Mouse (Mus musculus) Patski (cell line): ENCODE measurements around the gene Zbtb32. TPM values are rescaled to one million over a fixed set of nuclear protein-coding genes. Genes with fewer than 3 reads are reported as not detected.

ENCODE experiments used
- ATAC-seq: fragments of 100-300 bp; one replicate; pipeline ENCODE4 v1.8.0; 2021
- CTCF ChIA-PET: fragments of 350-600 bp; sonication (Branson Sonifier 250); formaldehyde crosslinking; loops from one replicate; lab custom pipeline; 2022; ENCODE audit warnings: inconsistent platforms; lab: Charles Lee
- POLR2A ChIA-PET: fragments of 350-600 bp; sonication (Branson Sonifier 250); formaldehyde crosslinking; loops from one replicate; lab custom pipeline; 2022; ENCODE audit warnings: antibody characterized with exemption, inconsistent platforms; lab: Charles Lee
- DNase-seq: peaks from one replicate; pipeline ENCODE4 v3.0.0-alpha.2; 2011; ENCODE audit warnings: low read depth, low spot score
- H3K27me3 ChIP-seq: fragments of 371-371 bp; one replicate; pipeline ENCODE4 v1.5.1; 2021
- CTCF ChIP-seq: fragments of 100-300 bp; IDR thresholded peaks from one replicate; pipeline ENCODE4 v1.5.1; 2021
- in situ Hi-C: fragments of 300-500 bp; cut with MboI; formaldehyde crosslinking; loops from 3 replicates; pipeline ENCODE4 v1.11.1; 2018; ENCODE audit warnings: low pct_unique_long_range_greater_than_20kb, mixed read lengths
- polyA plus RNA-seq: library from polyadenylated mRNA; unstranded; gene quantifications from one replicate; pipeline ENCODE4 v1.2.3, GENCODE M21; 2021

Zbtb32 gene
- polyA plus RNA-seq, 1 experiment from 2014 or later, result 1.9 TPM

GRCm38 (mm10) chr7:30604424-30604823 is 5.7 kb upstream of the Zbtb32 start:
- no peak for TF ChIP-seq CTCF
- in situ Hi-C loops, result no loop called here
- no peak for ATAC-seq
- DNase-seq, result no peak
- H3K27me3 ChIP-seq, result no peaks in the 10 kb centered on the region
- CTCF ChIA-PET, result interaction anchor here (1.0 to 9.3 kb wide), 3 partner anchors 9 to 64 kb away, joined by 3 to 65 read pairs (median 29); partner anchors contain the start of genes Kmt2b and Upk1a
- POLR2A ChIA-PET, result interaction anchor here (0.8 kb wide), 1 partner anchor 21 kb away, joined by 3 read pairs; no protein-coding TSS in a partner anchor

GRCm38 (mm10) chr7:30602583-30602982 is 3.9 kb upstream of the Zbtb32 start:
- DNase-seq (no peak), ATAC-seq (no peak)
- ChIA-PET CTCF (interaction anchor here (4.2 to 9.3 kb wide), 2 partner anchors 11 to 12 kb away, joined by 29 to 65 read pairs; partner anchors contain the start of genes Kmt2b and Upk1a), POLR2A (no interaction called here)
- in situ Hi-C loops, result no loop called here
- H3K27me3 ChIP-seq, result no peaks in the 10 kb centered on the region
- no peak for TF ChIP-seq CTCF

- CTCF ChIA-PET, result interaction anchor here (0.8 to 9.3 kb wide), 3 partner anchors 10 to 17 kb away, joined by 3 to 65 read pairs (median 5); partner anchors contain the start of gene Kmt2b
- POLR2A ChIA-PET, result interaction anchor here (0.6 kb wide), 1 partner anchor 10 kb away, joined by 4 read pairs; no protein-coding TSS in a partner anchor
- in situ Hi-C loops, result no loop called here
- DNase-seq (no peak), ATAC-seq (no peak)
- no peak for TF ChIP-seq CTCF
- H3K27me3 ChIP-seq, result no peaks in the 10 kb centered on the region
These were observed 1.9 kb upstream of the Zbtb32 start for GRCm38 (mm10) chr7:30600651-30601050.

GRCm38 (mm10) chr7:30599933-30600353 is 1.2 kb upstream of the Zbtb32 start:
- no peak for TF ChIP-seq CTCF
- H3K27me3 ChIP-seq, result no peaks in the 10 kb centered on the region
- DNase-seq (peak; percentile 68), ATAC-seq (peak; percentile 84)
- in situ Hi-C loops, result no loop called here
- POLR2A ChIA-PET, result no interaction called here
- CTCF ChIA-PET, result interaction anchor here (9.3 kb wide), 1 partner anchor 9 kb away, joined by 65 read pairs; the partner anchor contains the start of gene Kmt2b

- in situ Hi-C loops, result no loop called here
- CTCF ChIA-PET, result no interaction called here
- no peak for ATAC-seq
- POLR2A ChIA-PET, result no interaction called here
- no peak for TF ChIP-seq CTCF
- DNase-seq, result no peak
- H3K27me3 ChIP-seq, result no peaks in the 10 kb centered on the region
These were observed 1.9 kb downstream of the Zbtb32 start for GRCm38 (mm10) chr7:30596811-30597210.

- no peak for ATAC-seq
- in situ Hi-C loops, result no loop called here
- no peaks in the 10 kb centered on the region for H3K27me3 ChIP-seq
- POLR2A ChIA-PET, result interaction anchor here (0.6 kb wide), 1 partner anchor 361 kb away, joined by 5 read pairs; the partner anchor contains the start of gene Usf2
- CTCF ChIA-PET, result interaction anchor here (1.2 kb wide), 2 partner anchors 17 to 18 kb away, joined by 3 to 4 read pairs; partner anchors contain the start of gene Upk1a
- DNase-seq, result no peak
- TF ChIP-seq CTCF, result no peak
These were observed 2.6 kb downstream of the Zbtb32 start for GRCm38 (mm10) chr7:30596093-30596492.

GRCm38 (mm10) chr7:30594510-30595024 is 4.1 kb downstream of the Zbtb32 start:
- ChIA-PET CTCF (interaction anchor here (6.9 kb wide), 1 partner anchor 10 kb away, joined by 65 read pairs; no protein-coding TSS in a partner anchor), POLR2A (no interaction called here)
- no peak for ATAC-seq
- DNase-seq, result no peak
- TF ChIP-seq CTCF, result no peak
- H3K27me3 ChIP-seq, result no peaks in the 10 kb centered on the region
- in situ Hi-C loops, result no loop called here

GRCm38 (mm10) chr7:30593579-30594509 is 4.9 kb downstream of the Zbtb32 start:
- CTCF ChIA-PET, result interaction anchor here (2.3 to 6.9 kb wide), 2 partner anchors 11 to 20 kb away, joined by 14 to 65 read pairs; no protein-coding TSS in a partner anchor
- no peaks in the 10 kb centered on the region for H3K27me3 ChIP-seq
- no peak for TF ChIP-seq CTCF
- POLR2A ChIA-PET, result no interaction called here
- in situ Hi-C loops, result no loop called here
- ATAC-seq (no peak), DNase-seq (no peak)

- no peak for TF ChIP-seq CTCF
- in situ Hi-C loops, result no loop called here
- ATAC-seq (no peak), DNase-seq (no peak)
- ChIA-PET POLR2A (interaction anchor here (1.5 kb wide), 1 partner anchor 23 kb away, joined by 10 read pairs; no protein-coding TSS in a partner anchor), CTCF (interaction anchor here (2.3 to 6.9 kb wide), 2 partner anchors 12 to 21 kb away, joined by 14 to 65 read pairs; no protein-coding TSS in a partner anchor)
- H3K27me3 ChIP-seq, result no peaks in the 10 kb centered on the region
These were observed 5.8 kb downstream of the Zbtb32 start for GRCm38 (mm10) chr7:30592772-30593423.

- in situ Hi-C loops, result no loop called here
- CTCF ChIA-PET, result interaction anchor here (2.3 to 6.9 kb wide), 3 partner anchors 13 to 23 kb away, joined by 14 to 65 read pairs (median 31); no protein-coding TSS in a partner anchor
- TF ChIP-seq CTCF, result no peak
- DNase-seq (no peak), ATAC-seq (no peak)
- H3K27me3 ChIP-seq, result no peaks in the 10 kb centered on the region
- POLR2A ChIA-PET, result interaction anchor here (1.1 to 1.5 kb wide), 2 partner anchors 15 to 24 kb away, joined by 3 to 10 read pairs; no protein-coding TSS in a partner anchor
These were observed 7.1 kb downstream of the Zbtb32 start for GRCm38 (mm10) chr7:30591605-30591951.
